Comparison of ENCODE assay signal across 8 mouse cellular contexts in the genomic region with DNA sequence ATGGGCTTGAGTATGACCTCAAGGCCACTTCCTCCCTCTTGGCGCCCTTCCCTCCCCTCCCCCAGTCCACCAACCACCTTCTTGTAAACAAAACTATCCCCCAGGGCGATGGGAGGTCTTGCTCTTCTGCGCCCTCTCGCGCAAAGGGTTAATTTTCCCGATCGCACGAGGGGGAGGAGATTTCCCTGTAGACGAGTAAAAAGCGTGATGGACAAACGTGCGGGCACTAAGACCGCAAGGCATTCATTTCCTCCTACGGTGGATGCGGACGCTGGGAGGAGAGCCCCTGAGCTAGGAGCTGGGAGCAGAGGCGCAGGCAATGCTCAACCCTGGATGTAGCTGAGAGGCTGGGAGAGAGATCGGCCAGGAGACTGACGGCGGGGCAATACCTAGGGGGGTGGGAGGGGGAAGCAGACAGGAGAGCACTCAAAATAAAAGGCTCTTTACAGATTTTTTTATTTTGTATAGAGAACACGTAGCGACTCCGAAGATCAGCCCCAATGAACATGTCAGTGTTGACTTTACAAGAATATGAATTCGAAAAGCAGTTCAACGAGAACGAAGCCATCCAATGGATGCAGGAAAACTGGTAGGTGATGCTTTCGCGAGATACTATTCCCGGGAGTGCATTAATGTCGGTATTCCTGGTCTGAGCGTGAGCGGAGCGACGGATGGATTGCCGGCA. TPM values are rescaled to one million over a fixed set of nuclear protein-coding genes. Genes with fewer than 3 reads are reported as not detected.
A peak's percentile ranks its signal among the peaks of the same experiment; 100 is the strongest.
DNase-seq lines count a peak whose midpoint lies in the region; ATAC-seq and TF ChIP-seq lines count a peak whose summit lies in the region.

A gene (plus strand): TSS at position 176 of the 685 bp plus-strand sequence.

- no peak for TF ChIP-seq CTCF in cerebellum, adult 2 months (IDR thresholded peaks at IDR 0.05; ENCODE audit: borderline replicate concordance, insufficient read depth, low read depth, low read length)
- no peak for TF ChIP-seq CTCF in left cerebral cortex, adult 2 months (IDR thresholded peaks at IDR 0.05)

- intact Hi-C loops in left cerebral cortex, adult 2 months (cut with DNase I): loop anchor here (2.0 kb wide), 2 partner anchors 148 to 228 kb away; no protein-coding TSS in a partner anchor

- H3K79me2 ChIP-seq in macrophage (ENCODE audit: inconsistent target): peaks cover 8% of the 10 kb centered on the region; the same call in 1 of the 2 replicates

- peak within 1 kb of the TSS; percentile 97 for H3K9ac ChIP-seq in hindbrain, embryonic 16.5 days (ENCODE audit: low read depth, low read length)

- ATAC-seq in hindbrain, embryonic 16.5 days: peak; percentile 69

- under 1% methylated on average over 35 of the region's 35 CpGs for WGBS in cerebellum, adult 2 months
- WGBS in hindbrain, embryonic 16.5 days: under 1% methylated on average over 35 of the region's 35 CpGs
- under 1% methylated on average over 35 of the region's 35 CpGs for WGBS in macrophage (ENCODE audit: missing documents)

- no peaks in the 10 kb centered on the region for H3K36me3 ChIP-seq in hindbrain, embryonic 16.5 days (ENCODE audit: control insufficient read depth, insufficient read depth, low read length)
- no peaks in the 10 kb centered on the region for H3K36me3 ChIP-seq in macrophage (ENCODE audit: inconsistent target)

- H3K27me3 ChIP-seq in cerebellum, adult 2 months (ENCODE audit: control insufficient read depth, insufficient read depth, low read length): no peaks in the 10 kb centered on the region
- H3K27me3 ChIP-seq in hindbrain, embryonic 16.5 days (replicated peaks; ENCODE audit: control insufficient read depth, insufficient read depth, low read length): no peaks in the 10 kb centered on the region

- no peaks in the 10 kb centered on the region for H3K9me3 ChIP-seq in hindbrain, embryonic 16.5 days (ENCODE audit: control insufficient read depth, low read length)

- peak; percentile 87 for DNase-seq in NIH3T3 (ENCODE audit: low read depth)
- DNase-seq in cerebellum, adult 2 months: peak; percentile 90
- DNase-seq in frontal cortex, postnatal 10 days (ENCODE audit: low spot score in 2 of 2): peak; percentile 79
- DNase-seq in left cerebral cortex, adult 2 months (ENCODE audit: extremely low spot score in 1 of 2, low spot score in 2 of 2): peak; percentile 81
- peak; percentile 91 to 93 for DNase-seq in right cerebral cortex, postnatal 10 days (ENCODE audit: low spot score in 2 of 2)
- peak; percentile 63 to 66 for DNase-seq in urinary bladder, postnatal 4 days (ENCODE audit: low spot score in 2 of 2)

- peak within 1 kb of the TSS; percentile 60 for H3K4me2 ChIP-seq in hindbrain, embryonic 16.5 days (ENCODE audit: low read length)

- peak; percentile 92 for TF ChIP-seq POLR2A in cerebellum, adult 2 months (IDR thresholded peaks at IDR 0.05; ENCODE audit: borderline replicate concordance, insufficient read depth, low read length)

- peak within 1 kb of the TSS; percentile 68 for H3K27ac ChIP-seq in cerebellum, adult 2 months (ENCODE audit: insufficient read depth, low read length)
- H3K27ac ChIP-seq in hindbrain, embryonic 16.5 days (ENCODE audit: low read depth, low read length): peak within 1 kb of the TSS; percentile 97
- H3K27ac ChIP-seq in left cerebral cortex, adult 2 months: peak within 1 kb of the TSS; percentile 94
- H3K27ac ChIP-seq in macrophage: peak within 1 kb of the TSS; percentile 81

- peaks cover 6% of the 10 kb centered on the region; the same call in 1 of the 2 replicates for H3K4me1 ChIP-seq in cerebellum, adult 2 months (ENCODE audit: control insufficient read depth, insufficient read depth, low read length)
- H3K4me1 ChIP-seq in hindbrain, embryonic 16.5 days (ENCODE audit: control insufficient read depth, insufficient read depth, low read depth, low read length): peaks cover 19% of the 10 kb centered on the region

- H3K4me3 ChIP-seq in cerebellum, adult 2 months (replicated peaks; ENCODE audit: insufficient read depth, low read depth, low read length): peak within 1 kb of the TSS; percentile 87
- peak within 1 kb of the TSS; percentile 93 for H3K4me3 ChIP-seq in hindbrain, embryonic 16.5 days (ENCODE audit: low read length)
- H3K4me3 ChIP-seq in left cerebral cortex, adult 2 months: peak within 1 kb of the TSS; percentile 92
- peak within 1 kb of the TSS; percentile 84 for H3K4me3 ChIP-seq in macrophage (ENCODE audit: inconsistent target)

RNA-seq across cellular contexts. Expression of the gene that starts here (rescaled TPM):
- polyA plus RNA-seq in cerebellum, adult 2 months (2012; rRNA removed): 38.3 and 40.6 TPM in 2 replicates
- polyA plus RNA-seq in hindbrain, embryonic 16.5 days (2015; fragmentation: Nextera tagmentation; extraction: Ambion mirVana): 44.3 and 44.4 TPM in 2 replicates
- 10 to 100 TPM; 27.5 to 29.3 TPM for total RNA-seq in left cerebral cortex, adult 2 months (2021)
- 10 to 100 TPM in 1 of 26 experiments, 1 to 10 TPM in 20, under 1 TPM in 4, not detected in 1; 0.37 to 13.4 (median 2.9) TPM for total RNA-seq in macrophage (2018; cell fraction: chromatin; rRNA removed)
- 1 to 10 TPM; 1.3 to 3.8 (median 2.3) TPM for total RNA-seq in macrophage (2018; cell fraction: cytosol; rRNA removed)
- 10 to 100 TPM in 3 of 26 experiments, 1 to 10 TPM in 23; 1.0 to 29.0 (median 3.6) TPM for total RNA-seq in macrophage (2018; cell fraction: nucleus; rRNA removed)
- polyA plus RNA-seq in macrophage (2018): 1.7 to 8.2 TPM (median 2.6 TPM) in 3 replicates

Comparison
In these comparisons a context has a peak if more than half of its experiments do, and no peak if none do; other contexts are left out.
1. Peak in every context shown above with its lines: DNase-seq, ATAC-seq, H3K4me3 ChIP-seq and H3K27ac ChIP-seq.